Mouse (Mus musculus): ENCODE results near the gene Ildr2. TPM values are rescaled to one million over a fixed set of nuclear protein-coding genes. Genes with fewer than 3 reads are reported as not detected.

Gene Ildr2
- polyA plus RNA-seq, 1 experiment: 1.1 TPM

GRCm38 (mm10) chr1:166345602-166346001, 91.7 kb downstream of the Ildr2 start:
- Histone ChIP-seq H3K4me3 (replicated peaks; ENCODE audit: extremely low read depth, low read depth, low read length) (no peak overlapping the region), H3K4me1 (ENCODE audit: control insufficient read depth, insufficient read depth, low read length) (no peaks in the 10 kb centered on the region)
- DNase-seq: no peak
- 89% methylated on average over 6 of the region's 6 CpGs for WGBS
- TF ChIP-seq POLR2A (IDR thresholded peaks at IDR 0.05; ENCODE audit: borderline replicate concordance, extremely low read depth, low read depth, low read length) (no peak), CTCF (IDR thresholded peaks at IDR 0.05; ENCODE audit: insufficient read depth, low read length) (no peak)

GRCm38 (mm10) chr1:166346906-166347305, 93.0 kb downstream of the Ildr2 start:
- 63% methylated on average over 3 of the region's 3 CpGs for WGBS
- Histone ChIP-seq H3K4me1 (ENCODE audit: control insufficient read depth, insufficient read depth, low read length) (no peaks in the 10 kb centered on the region), H3K4me3 (replicated peaks; ENCODE audit: extremely low read depth, low read depth, low read length) (no peak overlapping the region)
- DNase-seq: no peak
- no peak for TF ChIP-seq CTCF (IDR thresholded peaks at IDR 0.05; ENCODE audit: insufficient read depth, low read length)
- TF ChIP-seq POLR2A (IDR thresholded peaks at IDR 0.05; ENCODE audit: borderline replicate concordance, extremely low read depth, low read depth, low read length): no peak

- Histone ChIP-seq H3K4me3 (replicated peaks; ENCODE audit: extremely low read depth, low read depth, low read length) (no peak overlapping the region), H3K4me1 (ENCODE audit: control insufficient read depth, insufficient read depth, low read length) (no peaks in the 10 kb centered on the region)
- 71% methylated on average over 3 of the region's 3 CpGs for WGBS
- TF ChIP-seq POLR2A (IDR thresholded peaks at IDR 0.05; ENCODE audit: borderline replicate concordance, extremely low read depth, low read depth, low read length) (no peak), CTCF (IDR thresholded peaks at IDR 0.05; ENCODE audit: insufficient read depth, low read length) (no peak)
- no peak for DNase-seq
These were observed 95.4 kb downstream of the Ildr2 start for GRCm38 (mm10) chr1:166349341-166349740.

- 76% methylated on average over 11 of the region's 11 CpGs for WGBS
- DNase-seq: no peak
- H3K4me3 ChIP-seq (replicated peaks; ENCODE audit: extremely low read depth, low read depth, low read length): no peak overlapping the region
- no peak for TF ChIP-seq CTCF (IDR thresholded peaks at IDR 0.05; ENCODE audit: insufficient read depth, low read length)
- no peak for TF ChIP-seq POLR2A (IDR thresholded peaks at IDR 0.05; ENCODE audit: borderline replicate concordance, extremely low read depth, low read depth, low read length)
- no peaks in the 10 kb centered on the region for H3K4me1 ChIP-seq (ENCODE audit: control insufficient read depth, insufficient read depth, low read length)
These were observed 95.8 kb downstream of the Ildr2 start for GRCm38 (mm10) chr1:166349751-166350150.

GRCm38 (mm10) chr1:166360157-166360855, 106.4 kb downstream of the Ildr2 start:
- peak; percentile 84 for DNase-seq
- Histone ChIP-seq H3K4me1 (ENCODE audit: control insufficient read depth, insufficient read depth, low read length) (no peaks in the 10 kb centered on the region), H3K4me3 (replicated peaks; ENCODE audit: extremely low read depth, low read depth, low read length) (no peak overlapping the region)
- WGBS: 20% methylated on average over 14 of the region's 14 CpGs
- TF ChIP-seq POLR2A (IDR thresholded peaks at IDR 0.05; ENCODE audit: borderline replicate concordance, extremely low read depth, low read depth, low read length) (no peak), CTCF (IDR thresholded peaks at IDR 0.05; ENCODE audit: insufficient read depth, low read length) (peak; percentile 82)

- H3K4me1 ChIP-seq (ENCODE audit: control insufficient read depth, insufficient read depth, low read length): no peaks in the 10 kb centered on the region
- no peak for DNase-seq
- WGBS: 72% methylated on average over 5 of the region's 5 CpGs
- TF ChIP-seq CTCF (IDR thresholded peaks at IDR 0.05; ENCODE audit: insufficient read depth, low read length): no peak
- no peak for TF ChIP-seq POLR2A (IDR thresholded peaks at IDR 0.05; ENCODE audit: borderline replicate concordance, extremely low read depth, low read depth, low read length)
- no peak overlapping the region for H3K4me3 ChIP-seq (replicated peaks; ENCODE audit: extremely low read depth, low read depth, low read length)
These were observed 107.0 kb downstream of the Ildr2 start for GRCm38 (mm10) chr1:166360896-166361295.

- H3K4me3 ChIP-seq (replicated peaks; ENCODE audit: extremely low read depth, low read depth, low read length): no peak overlapping the region
- H3K4me1 ChIP-seq (ENCODE audit: control insufficient read depth, insufficient read depth, low read length): no peaks in the 10 kb centered on the region
- DNase-seq: no peak
- 54% methylated on average over 3 of the region's 3 CpGs for WGBS
- no peak for TF ChIP-seq CTCF (IDR thresholded peaks at IDR 0.05; ENCODE audit: insufficient read depth, low read length)
- TF ChIP-seq POLR2A (IDR thresholded peaks at IDR 0.05; ENCODE audit: borderline replicate concordance, extremely low read depth, low read depth, low read length): no peak
These were observed 107.9 kb downstream of the Ildr2 start for GRCm38 (mm10) chr1:166361842-166362241.

GRCm38 (mm10) chr1:166362659-166363058, 108.7 kb downstream of the Ildr2 start:
- Histone ChIP-seq H3K4me1 (ENCODE audit: control insufficient read depth, insufficient read depth, low read length) (no peaks in the 10 kb centered on the region), H3K4me3 (replicated peaks; ENCODE audit: extremely low read depth, low read depth, low read length) (no peak overlapping the region)
- 53% methylated on average over 3 of the region's 3 CpGs for WGBS
- no peak for DNase-seq
- TF ChIP-seq POLR2A (IDR thresholded peaks at IDR 0.05; ENCODE audit: borderline replicate concordance, extremely low read depth, low read depth, low read length) (no peak), CTCF (IDR thresholded peaks at IDR 0.05; ENCODE audit: insufficient read depth, low read length) (no peak)

GRCm38 (mm10) chr1:166363122-166363521, 109.2 kb downstream of the Ildr2 start:
- Histone ChIP-seq H3K4me3 (replicated peaks; ENCODE audit: extremely low read depth, low read depth, low read length) (no peak overlapping the region), H3K4me1 (ENCODE audit: control insufficient read depth, insufficient read depth, low read length) (no peaks in the 10 kb centered on the region)
- TF ChIP-seq POLR2A (IDR thresholded peaks at IDR 0.05; ENCODE audit: borderline replicate concordance, extremely low read depth, low read depth, low read length): no peak
- TF ChIP-seq CTCF (IDR thresholded peaks at IDR 0.05; ENCODE audit: insufficient read depth, low read length): no peak
- no peak for DNase-seq

Other genes with a start within 250 kb of the Ildr2 start
- gene Dusp27, start 126.2 kb upstream of the Ildr2 start, polyA plus RNA-seq (2012; rRNA removed): 0.19 and 0.69 TPM in 2 replicates
- gene Gpa33, start 123.9 kb upstream of the Ildr2 start, polyA plus RNA-seq (2012; rRNA removed): 0.04 and 2.6 TPM in 2 replicates
- not detected in 2 replicates for gene Mael, start 15.4 kb upstream of the Ildr2 start, polyA plus RNA-seq (2012; rRNA removed)
- gene Tada1, start 125.0 kb downstream of the Ildr2 start, polyA plus RNA-seq (2012; rRNA removed): 10.9 and 14.3 TPM in 2 replicates
- gene Pogk, start 155.7 kb downstream of the Ildr2 start, polyA plus RNA-seq (2012; rRNA removed): 4.2 and 6.3 TPM in 2 replicates
- gene Gm4846, start 243.4 kb downstream of the Ildr2 start, polyA plus RNA-seq (2012; rRNA removed): not detected in 2 replicates